Mouse (Mus musculus) intestine, embryonic 16.5 days (tissue): ENCODE results near the gene Hdgfl2. TPM values are rescaled to one million over a fixed set of nuclear protein-coding genes. Genes with fewer than 3 reads are reported as not detected.

Experiments used
- ATAC-seq: fragments of 200-750 bp; cut with Nextera tagmentation; 2 replicates; pipeline ENCODE4 v1.8.0; 2017; ENCODE audit warnings: moderate TSS enrichment, moderate library complexity
- H3K27ac ChIP-seq: fragments of 300-500 bp; sonication (generic); 2 replicates; pipeline ENCODE4 v1.5.1; 2014; ENCODE audit warnings: mild to moderate bottlenecking, low read length
- H3K27me3 ChIP-seq: fragments of 300-500 bp; sonication (generic); replicated peaks from 2 replicates; pipeline ENCODE4 v1.6.1; 2014; ENCODE audit warnings: low read length, control low read depth, mixed read lengths; ENCODE audit not compliant: control insufficient read depth, insufficient read depth
- H3K36me3 ChIP-seq: fragments of 300-500 bp; sonication (generic); 2 replicates; pipeline ENCODE4 v1.6.1; 2014; ENCODE audit warnings: low read length, control low read depth; ENCODE audit not compliant: control insufficient read depth, insufficient read depth
- H3K4me1 ChIP-seq: fragments of 300-500 bp; sonication (generic); 2 replicates; pipeline ENCODE4 v1.6.1; 2014; ENCODE audit warnings: low read length, control low read depth, mixed read lengths; ENCODE audit not compliant: control insufficient read depth, insufficient read depth
- H3K4me2 ChIP-seq: fragments of 300-500 bp; sonication (generic); 2 replicates; pipeline ENCODE4 v1.6.1; 2014; ENCODE audit warnings: low read depth, low read length, control low read depth
- H3K4me3 ChIP-seq: fragments of 300-500 bp; sonication (generic); 2 replicates; pipeline ENCODE4 v1.5.1; 2014; ENCODE audit warnings: mild to moderate bottlenecking, low read length
- H3K9ac ChIP-seq: fragments of 300-500 bp; sonication (generic); 2 replicates; pipeline ENCODE4 v1.6.1; 2014; ENCODE audit warnings: low read depth, low read length
- H3K9me3 ChIP-seq: fragments of 300-500 bp; sonication (generic); 2 replicates; pipeline ENCODE4 v1.6.1; 2016; ENCODE audit warnings: low read length, control low read depth; ENCODE audit not compliant: control insufficient read depth
- WGBS: fragments of 180-500 bp; shearing (Covaris S2); extraction: QIAGEN DNeasy Blood & Tissue Kit; methylation state at CpG from one replicate; pipeline ENCODE4 v1.1.7; 2014; 5-methylcytosine and 5-hydroxymethylcytosine counted together
- polyA plus RNA-seq: library from polyadenylated mRNA; unstranded; fragments of >200 nt; fragmentation: Nextera tagmentation; extraction: Ambion mirVana; gene quantifications from 2 replicates; pipeline ENCODE4 v1.2.1, GENCODE M21; 2015

Hdgfl2 gene
- polyA plus RNA-seq, 1 experiment from 2014 or later = 75.0 TPM

GRCm38 (mm10) chr17:56139858-56140595 is 60.6 kb downstream of the Hdgfl2 start, which contains the start of gene Sema6b:
TSS of gene Sema6b (minus strand) at chr17:56140343.
- Histone ChIP-seq H3K9ac (peak within 1 kb of the TSS; percentile 60), H3K4me1 (peaks cover 17% of the 10 kb centered on the region), H3K36me3 (no peaks in the 10 kb centered on the region), H3K4me3 (peak within 1 kb of the TSS; percentile 70), H3K9me3 (no peaks in the 10 kb centered on the region), H3K27ac (no peak within 1 kb of the TSS), H3K4me2 (peak within 1 kb of the TSS; percentile 99), H3K27me3 (peaks cover 58% of the 10 kb centered on the region)
- peak; percentile 45 for ATAC-seq
- WGBS = 1% methylated on average over 79 of the region's 79 CpGs

DNA sequence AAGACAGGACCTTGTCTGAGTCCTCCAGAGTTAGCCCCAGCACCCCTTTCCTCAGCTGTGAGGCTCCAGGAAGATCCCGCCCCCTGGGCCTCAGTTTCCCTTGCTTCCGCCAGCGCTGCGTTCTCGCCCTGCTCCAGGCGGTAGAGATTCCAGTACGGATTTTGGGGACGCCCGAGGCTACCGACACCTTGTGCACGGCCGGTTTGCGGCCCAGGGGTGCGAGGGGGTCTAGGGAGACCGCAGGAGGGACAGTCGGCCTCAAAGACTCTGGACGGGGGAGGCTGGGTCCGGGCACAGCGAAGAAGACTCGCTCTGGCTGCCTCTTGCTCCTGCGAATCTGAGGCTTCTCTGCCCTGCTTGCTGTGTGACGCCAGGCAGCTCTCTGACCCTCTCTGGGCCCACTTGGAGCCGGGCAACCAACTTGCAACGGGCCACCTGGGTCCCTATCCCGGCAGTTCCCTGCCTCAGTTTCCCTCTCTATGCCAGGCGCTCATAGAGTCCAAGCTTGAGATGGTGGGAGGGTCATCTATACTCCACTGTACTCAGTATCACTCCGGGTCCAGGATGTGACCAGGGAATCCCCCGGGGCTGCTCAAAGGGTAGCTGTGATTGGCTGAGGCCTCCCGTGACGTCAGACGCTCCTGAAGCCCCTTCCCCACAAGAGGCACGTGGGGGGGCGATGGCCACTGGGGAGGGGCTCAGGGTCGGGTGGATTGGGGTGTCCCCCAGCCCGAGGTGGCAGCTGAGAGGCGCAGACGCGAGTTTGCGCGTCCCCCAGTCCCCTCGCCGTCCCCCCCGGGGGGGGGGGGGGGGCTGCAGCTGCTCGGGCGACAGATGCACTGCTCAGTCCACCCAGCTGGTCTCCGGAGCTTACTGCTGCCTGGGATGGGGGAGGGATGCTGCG is 62.5 kb downstream of the Hdgfl2 start:
- Histone ChIP-seq H3K9me3 (no peaks in the 10 kb centered on the region), H3K4me3 (peak overlapping the region; percentile 46), H3K36me3 (no peaks in the 10 kb centered on the region), H3K27ac (no peak overlapping the region), H3K4me2 (peak overlapping the region; percentile 74), H3K27me3 (peaks cover 68% of the 10 kb centered on the region), H3K4me1 (peaks cover 17% of the 10 kb centered on the region), H3K9ac (peak overlapping the region; percentile 43)
- ATAC-seq = 0 out of 2 replicates have a peak, but pooled peaks have one; percentile 19
- under 1% methylated on average over 45 of the region's 47 CpGs for WGBS

DNA sequence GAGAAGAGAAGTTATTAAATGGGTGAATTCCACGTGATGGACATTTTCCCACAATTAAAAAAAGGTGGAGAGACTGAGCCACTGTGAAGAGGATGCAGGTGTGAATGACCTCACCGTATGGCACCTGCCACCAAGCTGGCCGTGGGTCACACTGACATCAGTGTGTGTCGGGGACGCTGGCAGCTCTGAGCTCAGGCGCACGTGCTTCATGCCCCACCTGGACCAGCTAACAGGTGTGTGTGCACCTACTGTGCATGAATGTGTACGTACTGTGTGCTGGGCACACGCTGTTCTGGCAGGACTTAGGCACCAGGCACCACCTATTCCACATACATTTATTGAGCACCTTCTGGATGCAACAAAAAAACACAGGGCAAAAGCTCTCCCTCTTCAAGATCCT is 65.1 kb downstream of the Hdgfl2 start:
- Histone ChIP-seq H3K27ac (no peak overlapping the region), H3K27me3 (peaks cover 67% of the 10 kb centered on the region), H3K9ac (no peak overlapping the region), H3K4me1 (peaks cover 22% of the 10 kb centered on the region), H3K36me3 (no peaks in the 10 kb centered on the region), H3K4me2 (no peak overlapping the region), H3K9me3 (no peaks in the 10 kb centered on the region), H3K4me3 (no peak overlapping the region)
- no peak for ATAC-seq
- WGBS = 76% methylated on average over 9 of the region's 9 CpGs

- WGBS = 19% methylated on average over 9 of the region's 9 CpGs
- no peak overlapping the region for H3K9ac ChIP-seq
- no peak overlapping the region for H3K4me3 ChIP-seq
- no peaks in the 10 kb centered on the region for H3K36me3 ChIP-seq
- ATAC-seq = no peak
- no peaks in the 10 kb centered on the region for H3K9me3 ChIP-seq
- H3K4me2 ChIP-seq = no peak overlapping the region
- H3K27ac ChIP-seq = no peak overlapping the region
- H3K27me3 ChIP-seq = peaks cover 58% of the 10 kb centered on the region
- peaks cover 16% of the 10 kb centered on the region for H3K4me1 ChIP-seq
Observed at GRCm38 (mm10) chr17:56146131-56146530, 66.7 kb downstream of the Hdgfl2 start.

GRCm38 (mm10) chr17:56147420-56147819 is 68.0 kb downstream of the Hdgfl2 start:
- ATAC-seq = no peak
- Histone ChIP-seq H3K9ac (no peak overlapping the region), H3K27me3 (peaks cover 46% of the 10 kb centered on the region), H3K27ac (no peak overlapping the region), H3K4me3 (no peak overlapping the region), H3K4me2 (no peak overlapping the region), H3K36me3 (no peaks in the 10 kb centered on the region), H3K9me3 (no peaks in the 10 kb centered on the region), H3K4me1 (peaks cover 7% of the 10 kb centered on the region)
- 54% methylated on average over 12 of the region's 12 CpGs for WGBS

DNA sequence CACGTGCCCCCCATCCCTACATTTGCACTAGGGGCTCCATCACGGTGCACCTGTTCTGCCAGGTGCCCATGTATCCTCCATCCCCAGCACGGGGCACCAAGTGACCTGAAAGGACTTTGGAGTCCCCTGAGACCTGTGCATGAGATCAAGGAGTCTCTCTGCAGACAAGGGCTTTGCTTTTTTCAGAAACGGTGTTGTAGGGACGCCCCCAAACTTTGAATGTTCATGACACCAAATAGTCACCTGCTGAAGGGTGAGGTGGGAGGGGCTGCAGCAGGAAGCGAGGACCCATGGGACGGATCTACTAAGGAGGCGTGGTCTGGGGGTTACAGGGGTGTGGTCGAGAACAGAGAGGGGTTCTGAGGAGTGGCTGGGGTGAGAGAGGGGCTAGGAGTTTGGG is 68.8 kb downstream of the Hdgfl2 start:
- 17% methylated on average over 9 of the region's 9 CpGs for WGBS
- no peak overlapping the region for H3K4me3 ChIP-seq
- peaks cover 7% of the 10 kb centered on the region for H3K4me1 ChIP-seq
- no peak overlapping the region for H3K27ac ChIP-seq
- H3K4me2 ChIP-seq = peak overlapping the region; percentile 45
- H3K36me3 ChIP-seq = no peaks in the 10 kb centered on the region
- H3K27me3 ChIP-seq = peaks cover 48% of the 10 kb centered on the region
- H3K9ac ChIP-seq = 0 out of 2 replicates have a peak overlapping the region, but pooled peaks have one; percentile 27
- no peak for ATAC-seq
- H3K9me3 ChIP-seq = no peaks in the 10 kb centered on the region

DNA sequence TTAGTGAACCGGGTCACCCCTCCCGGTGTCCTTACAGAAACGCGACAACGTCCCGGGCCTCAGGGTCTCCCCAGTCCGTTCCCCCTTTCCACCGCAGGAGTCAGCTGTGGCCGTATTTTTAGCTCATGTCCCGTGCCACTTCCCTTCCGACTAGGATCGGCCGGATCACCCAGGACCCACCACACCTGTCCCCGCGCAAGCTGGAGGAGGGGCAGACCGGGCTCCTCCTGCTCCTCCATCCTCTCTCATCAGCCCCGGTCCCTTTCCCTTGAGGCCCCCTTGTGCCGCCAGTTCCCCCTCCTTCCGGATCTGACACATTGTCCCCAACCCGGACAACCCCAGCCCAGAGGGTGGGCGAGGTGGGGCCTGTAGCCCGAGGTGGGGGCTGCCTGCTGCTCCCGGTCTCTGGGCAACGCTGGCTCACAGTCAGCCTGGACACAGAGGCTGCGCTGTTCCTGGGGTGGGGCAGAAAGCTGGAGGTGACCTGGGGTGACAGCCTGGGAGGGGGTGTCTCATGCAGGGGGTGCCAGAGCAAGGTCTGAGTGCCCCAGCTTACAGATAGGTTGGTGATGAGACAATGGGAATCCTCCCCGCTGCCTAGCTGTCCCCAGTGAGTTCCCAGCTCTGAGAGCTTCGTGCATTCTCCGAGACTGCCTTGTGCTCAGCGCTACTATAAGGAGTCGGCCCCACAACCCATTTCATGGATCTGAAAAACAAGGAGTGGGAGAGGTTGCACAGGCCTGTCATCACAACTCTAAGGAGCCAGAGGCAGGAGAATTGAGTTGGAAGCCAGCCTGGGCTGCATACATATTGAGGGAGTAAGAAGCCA is 69.6 kb downstream of the Hdgfl2 start:
- Histone ChIP-seq H3K4me3 (peak overlapping the region; percentile 19; the same call in 1 of the 2 replicates), H3K4me1 (peaks cover 13% of the 10 kb centered on the region), H3K9ac (peak overlapping the region; percentile 27; the same call in 1 of the 2 replicates), H3K27ac (no peak overlapping the region), H3K27me3 (peaks cover 47% of the 10 kb centered on the region), H3K36me3 (no peaks in the 10 kb centered on the region), H3K9me3 (no peaks in the 10 kb centered on the region), H3K4me2 (peak overlapping the region; percentile 45)
- ATAC-seq = no peak
- WGBS = 2% methylated on average over 30 of the region's 30 CpGs

DNA sequence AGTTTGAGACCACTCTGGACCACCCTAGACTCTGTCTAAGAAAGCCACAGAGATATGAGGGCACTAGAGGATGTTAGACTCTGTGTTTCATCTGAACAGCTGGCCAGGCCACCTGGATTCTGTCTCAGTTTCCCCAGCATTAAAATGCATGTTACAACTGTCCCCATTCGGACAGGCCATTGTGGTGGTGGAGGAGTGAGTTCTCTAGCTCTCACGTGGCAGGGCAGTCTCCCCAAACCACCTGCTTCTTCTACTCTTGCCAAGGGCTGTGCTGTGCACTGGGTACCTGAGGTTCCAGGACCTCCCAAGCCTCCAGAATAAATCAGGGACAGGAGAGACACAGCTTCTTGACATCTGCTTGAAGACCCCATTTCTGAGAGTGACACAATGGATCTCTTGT is 70.5 kb downstream of the Hdgfl2 start:
- Histone ChIP-seq H3K4me1 (peaks cover 15% of the 10 kb centered on the region), H3K27me3 (peaks cover 41% of the 10 kb centered on the region), H3K4me2 (no peak overlapping the region), H3K36me3 (no peaks in the 10 kb centered on the region), H3K4me3 (no peak overlapping the region), H3K27ac (no peak overlapping the region), H3K9ac (no peak overlapping the region), H3K9me3 (no peaks in the 10 kb centered on the region)
- no peak for ATAC-seq
- WGBS = 33% methylated on average over 2 of the region's 2 CpGs
